Mouse (Mus musculus) liver, embryonic 14.5 days (tissue): ENCODE results near the gene Knop1.

Source experiments
- CTCF ChIP-seq: IDR thresholded peaks from 2 replicates; pipeline ENCODE4 v1.5.1; 2016; ENCODE audit warnings: antibody characterized with exemption, low read depth, control low read depth
- EP300 ChIP-seq: IDR thresholded peaks from 2 replicates; pipeline ENCODE4 v1.6.1; 2016; ENCODE audit warnings: antibody characterized with exemption, low read depth

- TF ChIP-seq CTCF, result no peak
- no peak for TF ChIP-seq EP300
Observed at GRCm38 (mm10) chr7:118865362-118865761, 9.3 kb upstream of the Knop1 start.
